Mouse (Mus musculus): Measurements from ENCODE around the gene Pcp4.

- TF ChIP-seq CTCF (IDR thresholded peaks at IDR 0.05; ENCODE audit: low read depth, low read length): no peak
- TF ChIP-seq POLR2A (IDR thresholded peaks at IDR 0.05; ENCODE audit: extremely low read depth, insufficient read depth, low read length): no peak
Measured at GRCm38 (mm10) chr16:96460788-96461187, 6.6 kb upstream of the Pcp4 start.

Measured in liver, adult 2 months (tissue).